Mouse (Mus musculus): ENCODE results near the gene Nup50.

DNA sequence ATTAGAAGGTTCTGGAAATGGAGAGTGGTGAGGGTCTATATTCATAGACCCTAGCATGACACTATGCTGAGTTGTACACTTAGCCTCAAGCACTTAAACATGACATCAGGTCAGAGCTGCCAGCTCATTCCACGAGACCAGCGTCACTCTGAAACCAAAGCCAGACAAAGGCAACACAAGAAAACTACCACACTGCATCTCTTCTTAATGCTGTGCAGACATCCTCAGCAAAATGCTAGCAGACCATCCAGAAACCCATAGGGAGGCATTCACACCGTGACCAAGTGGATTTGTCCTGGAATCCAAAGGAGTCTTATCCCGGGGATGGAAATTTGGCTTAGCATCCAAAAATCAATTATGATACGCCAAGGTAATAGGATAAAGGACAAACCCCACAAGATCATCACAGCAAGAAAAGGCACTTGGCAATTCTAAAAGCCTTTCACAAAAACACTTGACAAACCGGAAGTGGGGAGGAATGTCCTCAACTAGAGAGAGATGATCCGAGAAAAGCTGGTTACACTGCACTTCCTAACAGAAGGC is 19.3 kb upstream of the Nup50 start:
- no peak for TF ChIP-seq POLR2A (IDR thresholded peaks at IDR 0.05; ENCODE audit: insufficient read length, low read depth)
- TF ChIP-seq CEBPB (IDR thresholded peaks at IDR 0.05; ENCODE audit: insufficient read depth, poor library complexity, severe bottlenecking): no peak
- no peak for TF ChIP-seq E2F4 (IDR thresholded peaks at IDR 0.05; ENCODE audit: insufficient read depth)
- TF ChIP-seq MAX (IDR thresholded peaks at IDR 0.05; ENCODE audit: low read depth): no peak
- TF ChIP-seq USF1 (IDR thresholded peaks at IDR 0.05; ENCODE audit: low read depth): no peak
- no peak for TF ChIP-seq POLR2AphosphoS2 (IDR thresholded peaks at IDR 0.05; ENCODE audit: insufficient read length, low read depth)
- no peak for TF ChIP-seq MYOD1 (IDR thresholded peaks at IDR 0.05; ENCODE audit: control insufficient read depth in 1 of 3, insufficient read length in 2 of 3, low read depth in 2 of 3)
- TF ChIP-seq TCF12 (IDR thresholded peaks at IDR 0.05; ENCODE audit: insufficient read depth, poor library complexity, severe bottlenecking): no peak
- TF ChIP-seq REST (IDR thresholded peaks at IDR 0.05; ENCODE audit: insufficient read depth, insufficient read length): no peak
- no peak for TF ChIP-seq SRF (IDR thresholded peaks at IDR 0.05; ENCODE audit: control insufficient read depth, insufficient read length, low read depth)
- TF ChIP-seq MYOG (IDR thresholded peaks at IDR 0.05; ENCODE audit: control insufficient read depth in 1 of 3, insufficient read depth in 1 of 3, insufficient read length in 2 of 3, low read depth in 2 of 3): no peak
